Mouse (Mus musculus) T-helper 1 cell (primary cell): ENCODE measurements at regions not wholly inside any gene's neighbourhood (a gene's known extent, or its start where the extent isn't known, plus 50 kb on each side); places are given as distances from the start of the nearest gene placed in this dataset.

Experiments used
- in situ Hi-C: fragments of 300-600 bp; cut with MboI, MseI; formaldehyde crosslinking; loops from one replicate; pipeline ENCODE4 v1.15.1; 2025; ENCODE audit warnings: high pct_unique_total_duplicates

GRCm38 (mm10) chrX:149390928-149391327 is 56.5 kb upstream of the Gm15085 start:
- in situ Hi-C loops, result loop anchor here (25.0 kb wide), 4 partner anchors 179 to 1279 kb away; partner anchors contain the start of gene Gm8334
